Mouse (Mus musculus): ENCODE data around the gene Rgs7. TPM values are rescaled to one million over a fixed set of nuclear protein-coding genes. Genes with fewer than 3 reads are reported as not detected.

Rgs7 gene
- polyA plus RNA-seq, 2 experiments, result not detected

- ATAC-seq (ENCODE audit: insufficient read depth) (no peak), DNase-seq (ENCODE audit: low read depth in 3 of 3, low spot score in 3 of 3) (no peak)
- Histone ChIP-seq H3K9me3 (ENCODE audit: control insufficient read depth, low read length) (no peaks in the 10 kb centered on the region), H3K4me3 (ENCODE audit: insufficient read depth in 1 of 2, low read depth in 2 of 2, low read length in 2 of 2) (no peak overlapping the region), H3K36me3 (replicated peaks; ENCODE audit: control insufficient read depth, insufficient read depth, low read depth) (no peaks in the 10 kb centered on the region), H3K27me3 (ENCODE audit: control insufficient read depth, insufficient read depth, low read length) (no peaks in the 10 kb centered on the region), H3K27ac (no peak overlapping the region), H3K9ac (replicated peaks) (no peak overlapping the region), H3K4me1 (replicated peaks; ENCODE audit: control insufficient read depth in 2 of 2, insufficient read depth in 2 of 2, low read length in 1 of 2) (no peaks in the 10 kb centered on the region), H3K4me2 (ENCODE audit: low read depth) (no peak overlapping the region)
- WGBS (ENCODE audit: insufficient replicate concordance), result 28% methylated on average over 2 of the region's 2 CpGs
- no peak for TF ChIP-seq CTCF (IDR thresholded peaks at IDR 0.05; ENCODE audit: low read depth)
- no peak for TF ChIP-seq EP300 (IDR thresholded peaks at IDR 0.05; ENCODE audit: low read depth)
Observed at GRCm38 (mm10) chr1:175202902-175203301, 289.4 kb downstream of the Rgs7 start.

GRCm38 (mm10) chr1:175198881-175199280 lies 293.4 kb downstream of the Rgs7 start:
- Histone ChIP-seq H3K9me3 (ENCODE audit: control insufficient read depth, low read length) (no peaks in the 10 kb centered on the region), H3K36me3 (replicated peaks; ENCODE audit: control insufficient read depth, insufficient read depth, low read depth) (no peaks in the 10 kb centered on the region), H3K4me3 (ENCODE audit: insufficient read depth in 1 of 2, low read depth in 2 of 2, low read length in 2 of 2) (no peak overlapping the region), H3K27me3 (ENCODE audit: control insufficient read depth, insufficient read depth, low read length) (no peaks in the 10 kb centered on the region), H3K27ac (no peak overlapping the region), H3K4me1 (replicated peaks; ENCODE audit: control insufficient read depth in 2 of 2, insufficient read depth in 2 of 2, low read length in 1 of 2) (no peaks in the 10 kb centered on the region), H3K4me2 (ENCODE audit: low read depth) (no peak overlapping the region), H3K9ac (replicated peaks) (no peak overlapping the region)
- 72% methylated on average over 4 of the region's 4 CpGs for WGBS (ENCODE audit: insufficient replicate concordance)
- no peak for TF ChIP-seq EP300 (IDR thresholded peaks at IDR 0.05; ENCODE audit: low read depth)
- no peak for TF ChIP-seq CTCF (IDR thresholded peaks at IDR 0.05; ENCODE audit: low read depth)
- DNase-seq (ENCODE audit: low read depth in 3 of 3, low spot score in 3 of 3) (no peak), ATAC-seq (ENCODE audit: insufficient read depth) (no peak)

GRCm38 (mm10) chr1:175195806-175196205 lies 296.5 kb downstream of the Rgs7 start:
- 64% methylated on average over 4 of the region's 4 CpGs for WGBS (ENCODE audit: insufficient replicate concordance)
- no peaks in the 10 kb centered on the region for H3K27me3 ChIP-seq (ENCODE audit: control insufficient read depth, insufficient read depth, low read length)
- no peak overlapping the region for H3K27ac ChIP-seq
- no peak overlapping the region for H3K4me2 ChIP-seq (ENCODE audit: low read depth)
- DNase-seq (ENCODE audit: low read depth in 3 of 3, low spot score in 3 of 3), result no peak
- no peak for ATAC-seq (ENCODE audit: insufficient read depth)
- H3K36me3 ChIP-seq (replicated peaks; ENCODE audit: control insufficient read depth, insufficient read depth, low read depth), result no peaks in the 10 kb centered on the region
- H3K9ac ChIP-seq (replicated peaks), result no peak overlapping the region
- no peaks in the 10 kb centered on the region for H3K9me3 ChIP-seq (ENCODE audit: control insufficient read depth, low read length)
- H3K4me3 ChIP-seq (ENCODE audit: insufficient read depth in 1 of 2, low read depth in 2 of 2, low read length in 2 of 2), result no peak overlapping the region
- TF ChIP-seq EP300 (IDR thresholded peaks at IDR 0.05; ENCODE audit: low read depth), result no peak
- TF ChIP-seq CTCF (IDR thresholded peaks at IDR 0.05; ENCODE audit: low read depth), result no peak
- H3K4me1 ChIP-seq (replicated peaks; ENCODE audit: control insufficient read depth in 2 of 2, insufficient read depth in 2 of 2, low read length in 1 of 2), result no peaks in the 10 kb centered on the region

GRCm38 (mm10) chr1:175188186-175188585 lies 304.1 kb downstream of the Rgs7 start:
- no peak overlapping the region for H3K27ac ChIP-seq
- no peak overlapping the region for H3K4me2 ChIP-seq (ENCODE audit: low read depth)
- 51% methylated on average over 5 of the region's 5 CpGs for WGBS (ENCODE audit: insufficient replicate concordance)
- TF ChIP-seq EP300 (IDR thresholded peaks at IDR 0.05; ENCODE audit: low read depth) (no peak), CTCF (IDR thresholded peaks at IDR 0.05; ENCODE audit: low read depth) (no peak)
- H3K9me3 ChIP-seq (ENCODE audit: control insufficient read depth, low read length), result no peaks in the 10 kb centered on the region
- H3K27me3 ChIP-seq (ENCODE audit: control insufficient read depth, insufficient read depth, low read length), result no peaks in the 10 kb centered on the region
- no peak overlapping the region for H3K9ac ChIP-seq (replicated peaks)
- H3K4me1 ChIP-seq (replicated peaks; ENCODE audit: control insufficient read depth in 2 of 2, insufficient read depth in 2 of 2, low read length in 1 of 2), result no peaks in the 10 kb centered on the region
- no peak overlapping the region for H3K4me3 ChIP-seq (ENCODE audit: insufficient read depth in 1 of 2, low read depth in 2 of 2, low read length in 2 of 2)
- ATAC-seq (ENCODE audit: insufficient read depth) (no peak), DNase-seq (ENCODE audit: low read depth in 3 of 3, low spot score in 3 of 3) (no peak)
- H3K36me3 ChIP-seq (replicated peaks; ENCODE audit: control insufficient read depth, insufficient read depth, low read depth), result no peaks in the 10 kb centered on the region

GRCm38 (mm10) chr1:175185211-175185610 lies 307.1 kb downstream of the Rgs7 start:
- TF ChIP-seq EP300 (IDR thresholded peaks at IDR 0.05; ENCODE audit: low read depth), result no peak
- TF ChIP-seq CTCF (IDR thresholded peaks at IDR 0.05; ENCODE audit: low read depth), result no peak
- H3K9ac ChIP-seq (replicated peaks), result no peak overlapping the region
- WGBS (ENCODE audit: insufficient replicate concordance), result 44% methylated on average over 2 of the region's 2 CpGs
- no peaks in the 10 kb centered on the region for H3K4me1 ChIP-seq (replicated peaks; ENCODE audit: control insufficient read depth in 2 of 2, insufficient read depth in 2 of 2, low read length in 1 of 2)
- H3K27me3 ChIP-seq (ENCODE audit: control insufficient read depth, insufficient read depth, low read length), result no peaks in the 10 kb centered on the region
- H3K4me3 ChIP-seq (ENCODE audit: insufficient read depth in 1 of 2, low read depth in 2 of 2, low read length in 2 of 2), result no peak overlapping the region
- ATAC-seq (ENCODE audit: insufficient read depth), result no peak
- no peak overlapping the region for H3K27ac ChIP-seq
- H3K4me2 ChIP-seq (ENCODE audit: low read depth), result no peak overlapping the region
- no peaks in the 10 kb centered on the region for H3K9me3 ChIP-seq (ENCODE audit: control insufficient read depth, low read length)
- no peak for DNase-seq (ENCODE audit: low read depth in 3 of 3, low spot score in 3 of 3)
- no peaks in the 10 kb centered on the region for H3K36me3 ChIP-seq (replicated peaks; ENCODE audit: control insufficient read depth, insufficient read depth, low read depth)

Data from liver, embryonic 14.5 days (tissue).